Mouse (Mus musculus) G1E (cell line): ENCODE data around the gene Rassf1. TPM values are rescaled to one million over a fixed set of nuclear protein-coding genes. Genes with fewer than 3 reads are reported as not detected.

Source experiments
- ATAC-seq: 2 replicates; pipeline ENCODE4 v1.8.0; 2016; ENCODE audit warnings: mild to moderate bottlenecking; ENCODE audit not compliant: insufficient number of reproducible peaks, poor library complexity, low FRiP score, severe bottlenecking; ENCODE audit errors: extremely low read depth
- DNase-seq: peaks from one replicate; pipeline ENCODE4 v3.0.0; 2012; ENCODE audit warnings: low spot score
- H3K27me3 ChIP-seq: 2 replicates; pipeline ENCODE4 v1.6.1; 2012; ENCODE audit warnings: mild to moderate bottlenecking, low read length, inconsistent platforms; ENCODE audit not compliant: insufficient read depth
- H3K36me3 ChIP-seq: replicated peaks from 2 replicates; pipeline ENCODE3; 2012; ENCODE audit warnings: mild to moderate bottlenecking, inconsistent platforms
- H3K4me1 ChIP-seq: 2 replicates; pipeline ENCODE4 v1.6.1; 2012; ENCODE audit warnings: low read depth, low read length, inconsistent platforms, mixed read lengths; ENCODE audit not compliant: insufficient read depth
- H3K4me3 ChIP-seq: 2 replicates; pipeline ENCODE4 v1.5.1; 2012; ENCODE audit warnings: low read depth, mild to moderate bottlenecking, inconsistent platforms, low read length, moderate library complexity, mixed read lengths
- H3K9me3 ChIP-seq: replicated peaks from 2 replicates; pipeline ENCODE4 v1.6.1; 2012; ENCODE audit warnings: inconsistent platforms
- CTCF ChIP-seq: IDR thresholded peaks from 2 replicates; pipeline ENCODE4 v1.5.1; 2012; ENCODE audit warnings: low read depth, low read length, inconsistent platforms, mixed read lengths
- GATA1 ChIP-seq: IDR thresholded peaks from 2 replicates; pipeline ENCODE4 v1.6.1; 2012; ENCODE audit warnings: borderline replicate concordance, low read length, inconsistent platforms, mixed read lengths
- GATA2 ChIP-seq: IDR thresholded peaks from 2 replicates; pipeline ENCODE4 v1.6.1; 2012; ENCODE audit warnings: low read depth, low read length, inconsistent platforms, borderline replicate concordance
- POLR2AphosphoS5 ChIP-seq: IDR thresholded peaks from 2 replicates; pipeline ENCODE4 v1.6.1; 2012; ENCODE audit warnings: low read depth, low read length, inconsistent platforms; ENCODE audit not compliant: insufficient replicate concordance
- TAL1 ChIP-seq: conservative IDR thresholded peaks from 2 replicates; pipeline ENCODE4 v1.6.1; 2012; ENCODE audit warnings: low read depth, low read length, inconsistent platforms, mixed read lengths
- polyA plus RNA-seq: library from polyadenylated mRNA; stranded (reverse); fragments of >175 nt; gene quantifications from 2 replicates; pipeline ENCODE4 v1.2.3, GENCODE M21; 2012
- total RNA-seq, 2 experiments: library from RNA; stranded (forward) in 1 of 2; stranded (reverse) in 1 of 2; fragments of 200-1000 nt in 1 of 2; fragments of >200 nt in 1 of 2; fragmentation: Nextera tagmentation in 1 of 2; gene quantifications; 2 replicates each; pipeline ENCODE4 v1.2.3; 2014 to 2017

The Rassf1 gene
- total and polyA plus RNA-seq, 3 experiments: 12.1 to 29.5 (median 15.4) TPM

DNA sequence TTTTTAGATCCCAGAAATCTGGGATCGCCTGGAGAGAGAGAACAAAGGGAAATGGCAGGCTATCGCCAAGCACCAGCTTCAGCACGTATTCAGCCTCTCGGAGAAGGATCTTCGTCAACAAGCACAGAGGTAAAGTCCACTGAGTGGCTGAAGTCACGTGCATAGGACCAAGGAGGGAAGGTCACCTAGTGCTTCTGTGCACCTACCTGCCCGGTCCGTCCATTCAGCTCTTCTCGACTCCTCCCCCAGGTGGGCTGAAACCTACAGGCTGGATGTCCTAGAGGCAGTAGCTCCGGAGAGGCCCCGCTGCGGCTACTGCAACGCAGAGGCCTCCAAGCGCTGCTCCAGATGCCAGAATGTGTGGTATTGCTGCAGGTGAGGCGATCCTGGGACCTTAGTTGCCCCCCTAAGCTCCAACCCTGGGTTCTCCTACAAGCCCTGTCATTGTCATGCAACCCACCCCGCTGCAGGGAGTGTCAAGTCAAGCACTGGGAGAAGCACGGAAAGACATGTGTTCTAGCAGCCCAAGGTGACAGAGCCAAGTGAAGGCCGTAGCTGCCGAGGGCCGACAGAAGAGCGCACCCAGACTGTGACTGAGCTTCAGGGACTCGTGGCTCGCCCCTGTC, 751 bp upstream of the Rassf1 start:
- DNase-seq (no peak), ATAC-seq (no peak)
- Histone ChIP-seq H3K36me3 (peaks cover 23% of the 10 kb centered on the region), H3K9me3 (no peaks in the 10 kb centered on the region), H3K4me3 (peak overlapping the region; percentile 73; the same call in 1 of the 2 replicates), H3K27me3 (peaks cover 5% of the 10 kb centered on the region; the same call in 1 of the 2 replicates), H3K4me1 (peaks cover 70% of the 10 kb centered on the region)
- no peak for TF ChIP-seq CTCF
- TF ChIP-seq GATA2: no peak
- no peak for TF ChIP-seq POLR2AphosphoS5
- no peak for TF ChIP-seq TAL1
- TF ChIP-seq GATA1: no peak

DNA sequence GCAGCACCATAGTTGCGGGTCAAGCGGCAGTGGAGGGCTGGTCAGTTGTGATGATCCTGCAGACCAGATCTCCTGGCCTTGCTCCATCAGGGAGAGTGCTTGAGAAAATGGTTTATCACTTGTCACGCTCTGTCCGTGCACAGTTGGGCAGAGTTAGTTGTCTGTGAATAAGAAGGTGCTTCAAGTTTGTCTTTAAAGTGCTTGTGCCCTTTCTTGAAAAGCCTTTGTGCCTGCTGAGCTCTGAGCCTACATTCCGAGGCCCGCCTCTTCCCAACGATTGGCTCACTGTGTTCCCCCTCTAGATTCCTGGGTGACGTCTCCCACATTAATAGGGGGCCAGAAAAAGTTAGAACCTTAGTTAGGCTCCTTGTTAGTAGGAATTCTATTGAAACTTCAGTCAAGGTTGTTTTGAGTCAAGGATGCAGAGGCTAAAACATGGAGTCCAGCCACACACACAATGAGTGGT, 568 bp downstream of the Rassf1 start:
- ATAC-seq: no peak
- H3K27me3 ChIP-seq: peaks cover 5% of the 10 kb centered on the region; the same call in 1 of the 2 replicates
- TF ChIP-seq POLR2AphosphoS5: no peak
- no peak for TF ChIP-seq GATA1
- TF ChIP-seq GATA2: no peak
- TF ChIP-seq TAL1: no peak
- no peak for TF ChIP-seq CTCF
- H3K36me3 ChIP-seq: peaks cover 21% of the 10 kb centered on the region
- no peaks in the 10 kb centered on the region for H3K9me3 ChIP-seq
- H3K4me3 ChIP-seq: peak overlapping the region; percentile 73
- peaks cover 69% of the 10 kb centered on the region for H3K4me1 ChIP-seq
- DNase-seq: no peak

GRCm38 (mm10) chr9:107552690-107553393, 1.5 kb downstream of the Rassf1 start:
- Histone ChIP-seq H3K36me3 (peaks cover 30% of the 10 kb centered on the region), H3K27me3 (peaks cover 5% of the 10 kb centered on the region; the same call in 1 of the 2 replicates), H3K4me3 (peak overlapping the region; percentile 82; the same call in 1 of the 2 replicates), H3K4me1 (peaks cover 69% of the 10 kb centered on the region), H3K9me3 (no peaks in the 10 kb centered on the region)
- no peak for DNase-seq
- ATAC-seq: no peak
- no peak for TF ChIP-seq POLR2AphosphoS5
- TF ChIP-seq TAL1: no peak
- TF ChIP-seq GATA2: no peak
- no peak for TF ChIP-seq CTCF
- no peak for TF ChIP-seq GATA1

DNA sequence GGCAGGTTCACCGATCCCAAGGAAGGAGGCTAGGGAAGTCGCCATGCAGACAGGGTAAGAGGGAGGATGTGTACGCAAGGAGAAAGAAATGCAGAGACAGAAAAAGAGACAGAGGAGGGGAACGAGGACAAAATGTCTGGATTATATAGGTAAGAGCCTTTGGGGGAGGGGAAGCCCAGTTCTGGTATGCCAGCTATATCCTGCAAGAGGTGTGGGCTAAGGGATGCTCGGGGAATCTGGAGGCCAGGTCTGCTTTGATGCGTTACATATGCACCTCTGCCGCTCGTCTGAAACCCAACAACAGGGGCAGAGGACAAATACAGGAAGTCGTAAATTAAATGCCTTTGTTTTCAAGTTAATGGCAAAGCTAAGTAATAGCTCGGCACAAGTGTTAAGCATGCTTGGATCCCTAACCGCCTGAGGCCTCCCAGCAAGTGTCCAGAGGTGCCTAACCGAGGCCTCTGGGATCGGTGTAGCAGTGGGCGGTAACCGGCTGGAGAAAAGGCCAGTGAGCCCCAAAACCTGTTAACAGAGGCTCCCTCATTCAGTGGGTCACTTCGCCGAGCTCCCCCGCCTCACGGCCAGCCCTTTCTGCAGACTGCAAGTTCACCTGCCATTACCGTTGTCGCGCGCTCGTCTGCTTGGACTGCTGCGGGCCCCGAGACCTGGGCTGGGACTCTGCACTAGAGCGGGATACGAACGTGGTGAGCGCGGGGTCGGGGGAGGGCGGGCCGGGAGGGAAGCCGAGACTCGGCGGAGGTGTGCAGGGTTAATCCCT, 2.4 kb downstream of the Rassf1 start:
- H3K36me3 ChIP-seq: peaks cover 39% of the 10 kb centered on the region
- H3K4me1 ChIP-seq: peaks cover 62% of the 10 kb centered on the region
- no peak for DNase-seq
- ATAC-seq: no peak
- TF ChIP-seq TAL1 (no peak), CTCF (no peak), POLR2AphosphoS5 (no peak), GATA2 (no peak), GATA1 (no peak)
- H3K9me3 ChIP-seq: no peaks in the 10 kb centered on the region
- H3K4me3 ChIP-seq: peak overlapping the region; percentile 82
- peaks cover 5% of the 10 kb centered on the region; the same call in 1 of the 2 replicates for H3K27me3 ChIP-seq

DNA sequence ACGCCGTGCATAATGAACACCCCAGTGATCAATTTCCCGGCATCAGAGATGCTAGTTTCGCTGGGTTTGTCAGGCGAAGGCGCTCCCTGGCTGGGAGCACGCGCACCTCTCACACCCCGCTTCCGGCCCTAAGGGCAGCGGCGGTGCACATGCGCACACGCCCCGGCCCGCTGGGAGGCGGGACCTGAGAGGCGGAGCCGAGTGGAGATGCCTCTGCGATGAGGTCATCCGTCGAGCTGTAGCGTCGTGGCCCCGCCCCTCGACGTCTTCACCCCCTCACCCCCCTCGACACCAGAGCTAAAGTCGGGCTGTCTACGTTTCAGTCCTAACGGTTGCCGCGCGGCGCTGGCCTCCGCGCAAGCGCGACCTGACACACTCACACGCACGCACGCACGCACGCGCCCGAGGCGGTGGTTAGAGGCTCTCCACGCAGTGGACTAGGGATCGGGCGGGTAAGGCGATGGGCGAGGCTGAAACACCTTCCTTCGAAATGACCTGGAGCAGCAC, 3.0 kb downstream of the Rassf1 start:
- no peak for TF ChIP-seq GATA1
- TF ChIP-seq TAL1: no peak
- TF ChIP-seq GATA2: no peak
- TF ChIP-seq POLR2AphosphoS5: no peak
- no peak for TF ChIP-seq CTCF
- Histone ChIP-seq H3K36me3 (peaks cover 45% of the 10 kb centered on the region), H3K9me3 (no peaks in the 10 kb centered on the region), H3K4me1 (peaks cover 61% of the 10 kb centered on the region), H3K27me3 (peaks cover 5% of the 10 kb centered on the region; the same call in 1 of the 2 replicates), H3K4me3 (peak overlapping the region; percentile 82)
- ATAC-seq: peak; percentile 94
- peak; percentile 98 for DNase-seq
